Mouse (Mus musculus) liver, embryonic 14.5 days (tissue): ENCODE measurements at regions not wholly inside any gene's neighbourhood (a gene's known extent, or its start where the extent isn't known, plus 50 kb on each side); places are given as distances from the start of the nearest gene placed in this dataset.
"Not testable (repeated sequence)": the region's sequence is repeated elsewhere in the genome, so short reads cannot be mapped to it uniquely, and the experiment has no call there.

Source experiments
- CTCF ChIP-seq: IDR thresholded peaks from 2 replicates; pipeline ENCODE4 v1.5.1; 2016; ENCODE audit warnings: antibody characterized with exemption, low read depth, control low read depth
- EP300 ChIP-seq: IDR thresholded peaks from 2 replicates; pipeline ENCODE4 v1.6.1; 2016; ENCODE audit warnings: antibody characterized with exemption, low read depth

DNA sequence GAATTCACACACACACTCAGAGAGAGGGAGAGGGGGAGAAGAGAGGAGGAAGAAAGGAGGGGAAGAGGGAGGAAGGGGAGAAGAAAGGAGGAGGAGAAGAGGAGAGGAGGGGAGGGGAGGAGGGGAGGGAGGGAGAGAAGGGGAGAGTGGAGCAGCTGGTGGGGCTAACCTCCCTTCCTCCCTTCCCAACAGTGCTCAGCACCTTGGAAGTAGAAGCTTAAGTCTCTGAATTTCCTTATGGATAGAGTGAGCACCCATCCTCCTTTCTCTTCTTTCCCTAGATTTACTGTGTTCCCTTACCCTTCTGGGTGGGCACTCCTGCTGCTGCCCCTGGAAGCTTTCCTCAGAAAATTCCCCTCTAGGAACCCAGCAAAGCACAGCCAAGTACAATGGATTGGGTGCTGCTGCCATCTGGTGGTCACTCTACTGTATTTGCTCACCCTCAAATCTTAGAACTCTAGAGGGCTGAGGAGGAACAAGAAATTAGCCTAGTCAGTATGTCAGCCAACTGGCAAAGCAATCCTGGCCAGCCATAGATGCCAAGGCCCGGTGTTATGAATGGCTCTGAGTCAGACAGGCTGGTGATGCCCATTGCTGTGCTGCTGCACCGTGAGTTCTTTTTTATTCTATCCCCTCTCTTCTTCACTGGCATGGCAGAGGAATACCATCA lies 119.9 kb downstream of the Zxdb start:
- TF ChIP-seq CTCF = peak; percentile 28
- not testable (repeated sequence) for TF ChIP-seq EP300
